Mouse (Mus musculus) heart, embryonic 12.5 days (tissue): ENCODE data around the gene Rubcnl. TPM values are rescaled to one million over a fixed set of nuclear protein-coding genes. Genes with fewer than 3 reads are reported as not detected.

Experiments used
- ATAC-seq: fragments of 200-750 bp; cut with Nextera tagmentation; 2 replicates; pipeline ENCODE4 v1.8.0; 2017; ENCODE audit warnings: moderate TSS enrichment, moderate library complexity; ENCODE audit not compliant: insufficient number of reproducible peaks, low FRiP score
- H3K27ac ChIP-seq: fragments of 300-500 bp; sonication (generic); 2 replicates; pipeline ENCODE4 v1.5.1; 2016; ENCODE audit warnings: mild to moderate bottlenecking, moderate library complexity; ENCODE audit not compliant: poor library complexity, severe bottlenecking
- H3K27me3 ChIP-seq: fragments of 300-500 bp; sonication (generic); replicated peaks from 2 replicates; pipeline ENCODE4 v1.6.1; 2016; ENCODE audit warnings: mild to moderate bottlenecking, moderate library complexity
- H3K36me3 ChIP-seq: fragments of 300-500 bp; sonication (generic); 2 replicates; pipeline ENCODE4 v1.6.1; 2016; ENCODE audit warnings: mild to moderate bottlenecking, moderate library complexity
- H3K4me1 ChIP-seq: fragments of 300-500 bp; sonication (generic); replicated peaks from 2 replicates; pipeline ENCODE4 v1.6.1; 2016; ENCODE audit warnings: mild to moderate bottlenecking
- H3K4me2 ChIP-seq: fragments of 300-500 bp; sonication (generic); 2 replicates; pipeline ENCODE4 v1.6.1; 2016; ENCODE audit warnings: mild to moderate bottlenecking, moderate library complexity
- H3K4me3 ChIP-seq: fragments of 300-500 bp; sonication (generic); 2 replicates; pipeline ENCODE4 v1.5.1; 2016; ENCODE audit warnings: mild to moderate bottlenecking
- H3K9ac ChIP-seq: fragments of 300-500 bp; sonication (generic); 2 replicates; pipeline ENCODE4 v1.6.1; 2016; ENCODE audit warnings: mild to moderate bottlenecking, moderate library complexity
- H3K9me3 ChIP-seq: fragments of 300-500 bp; sonication (generic); replicated peaks from 2 replicates; pipeline ENCODE4 v1.6.1; 2016; ENCODE audit warnings: mild to moderate bottlenecking, moderate library complexity
- WGBS: fragments of 180-500 bp; shearing (Covaris S2); methylation state at CpG from one replicate; pipeline ENCODE4 v1.1.7; 2016; 5-methylcytosine and 5-hydroxymethylcytosine counted together
- polyA plus RNA-seq: library from polyadenylated mRNA; unstranded; fragments of >200 nt; fragmentation: Nextera tagmentation; extraction: Ambion mirVana; gene quantifications from 2 replicates; pipeline ENCODE4 v1.2.1, GENCODE M21; 2016

Rubcnl gene
- polyA plus RNA-seq: 1.5 TPM in 2 replicates

DNA sequence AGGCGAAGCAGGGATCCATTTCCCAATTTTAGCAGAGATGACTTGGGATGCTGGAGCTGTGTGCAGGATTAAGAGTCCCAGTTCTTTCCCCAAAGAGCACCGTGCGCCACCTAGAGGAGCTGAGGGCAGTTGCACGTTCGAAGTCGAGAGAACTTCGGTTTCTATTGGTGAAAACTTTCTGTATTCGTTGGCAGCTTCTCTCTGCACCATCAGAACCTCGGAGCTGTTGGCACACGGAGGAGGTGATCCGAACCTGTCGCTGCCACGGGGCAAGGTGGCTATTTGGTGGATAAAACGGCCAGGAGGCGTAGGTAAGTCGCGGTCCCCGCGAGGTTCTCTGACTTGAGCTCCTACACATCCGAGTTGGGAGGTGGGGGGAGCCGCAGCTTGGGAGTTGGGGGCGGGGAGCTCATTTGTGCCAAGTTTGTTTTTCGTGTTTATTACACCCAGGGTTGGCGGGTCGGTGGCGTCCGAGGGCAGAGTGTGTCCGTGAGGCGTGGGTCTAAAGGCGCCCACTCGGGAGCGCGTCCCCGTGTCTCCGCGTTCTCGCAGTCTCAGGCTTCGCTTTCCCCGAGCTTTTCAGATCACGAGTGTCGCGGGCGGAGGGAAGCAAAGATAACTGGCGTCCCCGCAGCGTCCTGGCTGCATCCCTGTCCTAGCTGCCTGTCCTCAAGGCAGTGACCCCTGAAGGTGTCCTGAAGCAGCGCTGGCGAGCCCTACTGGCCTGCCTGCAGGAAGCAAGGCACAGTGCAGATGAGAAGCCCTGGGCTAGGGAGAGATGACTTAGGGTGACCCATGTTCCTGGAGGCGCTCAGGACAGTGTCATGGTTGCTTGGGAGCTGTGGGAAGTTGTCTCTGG is at the start of gene Rubcnl:
Rubcnl (plus strand) TSS at position 172 of the 859 bp plus-strand sequence.
- peak; percentile 61; the same call in 1 of the 2 replicates for ATAC-seq
- Histone ChIP-seq H3K27ac (0 out of 2 replicates have a peak within 1 kb of the TSS, but pooled peaks have one; percentile 13), H3K36me3 (no peaks in the 10 kb centered on the region)

DNA sequence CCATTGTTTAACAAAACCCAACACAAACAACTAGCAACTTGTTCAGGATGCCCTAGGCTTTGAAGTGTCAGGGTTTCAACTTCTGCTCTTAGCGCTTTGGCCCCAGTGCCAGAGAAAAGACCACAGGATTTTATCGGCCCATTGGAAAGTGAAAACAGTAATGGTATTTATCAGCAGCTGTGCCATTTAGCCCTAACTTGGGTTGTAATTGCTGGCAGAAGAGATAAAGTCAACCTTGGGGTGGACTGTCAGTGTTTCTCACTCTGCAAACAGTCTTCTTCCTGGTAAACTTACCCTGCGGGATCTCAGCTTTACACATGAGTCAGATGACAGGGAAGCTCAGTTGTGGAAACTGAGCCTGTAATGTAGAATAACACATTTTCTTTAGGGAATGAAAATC is 43.6 kb upstream of the Rubcnl start:
- Histone ChIP-seq H3K9ac (no peak overlapping the region), H3K9me3 (0 out of 2 replicates have a peak, but pooled peaks cover 5% of the 10 kb centered on the region), H3K27me3 (0 out of 2 replicates have a peak, but pooled peaks cover 6% of the 10 kb centered on the region), H3K4me1 (peaks cover 33% of the 10 kb centered on the region), H3K36me3 (no peaks in the 10 kb centered on the region), H3K27ac (no peak overlapping the region), H3K4me3 (no peak overlapping the region), H3K4me2 (no peak overlapping the region)
- 11% methylated on average over 3 of the region's 3 CpGs for WGBS
- ATAC-seq: peak; percentile 36; the same call in 1 of the 2 replicates

More for the DNA sequence above, at the start of gene Rubcnl:
- Histone ChIP-seq H3K27me3 (no peaks in the 10 kb centered on the region), H3K9ac (peak within 1 kb of the TSS; percentile 81), H3K4me3 (peak within 1 kb of the TSS; percentile 64), H3K4me2 (peak within 1 kb of the TSS; percentile 95), H3K9me3 (no peaks in the 10 kb centered on the region), H3K4me1 (peaks cover 28% of the 10 kb centered on the region)
- WGBS: 1% methylated on average over 49 of the region's 49 CpGs

DNA sequence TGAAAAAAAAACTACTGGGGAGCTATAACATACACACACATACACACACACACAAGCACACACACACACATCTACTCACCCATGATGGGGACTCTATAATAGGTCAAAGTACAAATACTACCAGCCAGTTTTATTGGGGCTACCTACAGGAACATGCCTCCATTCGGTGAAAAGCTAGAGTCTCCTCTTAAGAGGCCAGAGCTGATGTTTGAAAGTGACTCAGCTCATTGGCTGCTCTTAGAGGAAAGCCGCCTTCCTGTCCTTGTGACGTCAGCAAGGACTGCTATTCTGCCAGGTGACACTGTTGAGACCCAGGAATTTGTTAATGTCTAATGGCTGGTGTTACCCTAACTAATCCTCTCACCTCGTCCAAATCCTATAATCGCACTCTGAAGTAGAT is 43.1 kb upstream of the Rubcnl start:
- H3K4me2 ChIP-seq: no peak overlapping the region
- whole genome bisulfite sequencing: 65% methylated on average over 5 of the region's 5 CpGs
- no peak overlapping the region for H3K9ac ChIP-seq
- ATAC-seq: no peak
- H3K27ac ChIP-seq: no peak overlapping the region
- no peak overlapping the region for H3K4me3 ChIP-seq
- no peaks in the 10 kb centered on the region for H3K36me3 ChIP-seq
- 0 out of 2 replicates have a peak, but pooled peaks cover 6% of the 10 kb centered on the region for H3K27me3 ChIP-seq
- peaks cover 33% of the 10 kb centered on the region for H3K4me1 ChIP-seq
- H3K9me3 ChIP-seq: 0 out of 2 replicates have a peak, but pooled peaks cover under 1% of the 10 kb centered on the region

DNA sequence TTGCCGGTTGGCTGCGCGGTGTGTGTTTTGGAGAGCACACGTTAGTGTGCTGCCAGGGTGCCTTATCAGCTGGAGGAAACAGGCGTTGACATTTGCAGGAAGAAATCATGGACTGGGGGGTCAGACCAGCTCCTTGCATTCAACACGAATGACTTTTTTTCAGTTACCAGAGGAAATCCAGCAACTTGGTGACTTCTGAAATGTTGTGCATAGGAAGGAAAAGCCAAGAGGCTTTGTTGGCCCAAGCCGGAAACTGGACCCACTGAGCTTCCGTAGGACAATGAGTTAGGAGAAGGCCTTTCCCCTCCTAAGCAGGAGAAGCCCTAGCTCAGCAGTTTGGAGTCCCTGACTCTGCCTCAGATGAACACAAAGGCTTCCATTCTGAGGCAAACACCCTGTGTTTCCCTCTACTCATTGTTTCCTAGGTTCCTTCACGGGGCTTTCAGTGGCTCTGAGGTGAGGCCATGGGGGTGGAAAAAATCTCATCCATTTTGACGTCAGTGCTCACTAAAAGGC is 41.6 kb upstream of the Rubcnl start:
- H3K27me3 ChIP-seq: 0 out of 2 replicates have a peak, but pooled peaks cover 6% of the 10 kb centered on the region
- no peak overlapping the region for H3K9ac ChIP-seq
- ATAC-seq: peak; percentile 76
- peaks cover 33% of the 10 kb centered on the region for H3K4me1 ChIP-seq
- no peaks in the 10 kb centered on the region for H3K9me3 ChIP-seq
- 27% methylated on average over 10 of the region's 10 CpGs for WGBS
- no peak overlapping the region for H3K4me2 ChIP-seq
- H3K36me3 ChIP-seq: no peaks in the 10 kb centered on the region
- H3K4me3 ChIP-seq: no peak overlapping the region
- peak overlapping the region; percentile 59 for H3K27ac ChIP-seq

DNA sequence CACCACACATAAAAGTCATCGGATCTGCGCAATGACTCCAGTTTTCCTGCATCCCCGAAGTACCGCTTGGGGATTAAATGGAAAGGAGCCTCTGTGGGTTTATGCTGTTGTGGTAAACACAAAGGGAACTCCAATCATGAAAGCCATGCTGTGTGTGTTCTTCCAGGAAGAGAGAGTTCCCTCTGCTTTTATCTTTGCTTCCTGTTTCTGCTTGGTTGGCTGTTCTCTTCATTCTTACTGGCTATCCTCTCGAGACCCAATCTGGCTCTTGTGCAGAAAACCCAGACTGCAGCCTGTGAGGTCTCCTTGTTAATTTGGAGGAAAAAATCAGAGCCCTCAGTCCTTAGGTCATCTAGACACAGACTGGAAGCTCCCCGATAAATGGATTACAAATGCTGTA is 38.9 kb upstream of the Rubcnl start:
- 77% methylated on average over 6 of the region's 6 CpGs for WGBS
- Histone ChIP-seq H3K36me3 (no peaks in the 10 kb centered on the region), H3K4me1 (peaks cover 33% of the 10 kb centered on the region), H3K9me3 (no peaks in the 10 kb centered on the region), H3K9ac (no peak overlapping the region), H3K27me3 (peaks cover 6% of the 10 kb centered on the region; the same call in 1 of the 2 replicates), H3K4me3 (no peak overlapping the region), H3K27ac (no peak overlapping the region), H3K4me2 (no peak overlapping the region)
- ATAC-seq: no peak

DNA sequence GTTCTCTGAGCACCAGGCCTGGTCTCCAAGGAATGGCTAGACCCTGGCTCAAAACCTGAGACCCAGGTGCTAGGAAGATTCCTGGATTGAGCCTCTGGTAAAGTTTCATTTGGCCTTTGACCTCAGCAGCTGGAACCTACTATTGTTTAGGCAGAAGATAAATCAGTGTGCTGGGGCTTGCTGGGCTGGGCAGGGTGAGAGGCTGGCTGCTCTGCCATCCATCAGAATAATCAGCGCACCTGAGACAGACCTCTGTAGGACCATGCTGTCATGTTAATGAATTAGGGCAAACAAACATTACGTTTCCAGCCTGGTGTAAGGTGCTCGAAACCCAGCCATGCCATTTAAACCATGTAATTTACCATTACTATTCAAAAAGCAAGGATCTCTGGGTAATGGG is 34.8 kb upstream of the Rubcnl start:
- Histone ChIP-seq H3K4me1 (0 out of 2 replicates have a peak, but pooled peaks cover 3% of the 10 kb centered on the region), H3K4me2 (no peak overlapping the region), H3K36me3 (no peaks in the 10 kb centered on the region), H3K9ac (no peak overlapping the region), H3K9me3 (no peaks in the 10 kb centered on the region), H3K27ac (no peak overlapping the region), H3K4me3 (no peak overlapping the region), H3K27me3 (peaks cover 4% of the 10 kb centered on the region; the same call in 1 of the 2 replicates)
- 63% methylated on average over 3 of the region's 3 CpGs for WGBS
- ATAC-seq: no peak

DNA sequence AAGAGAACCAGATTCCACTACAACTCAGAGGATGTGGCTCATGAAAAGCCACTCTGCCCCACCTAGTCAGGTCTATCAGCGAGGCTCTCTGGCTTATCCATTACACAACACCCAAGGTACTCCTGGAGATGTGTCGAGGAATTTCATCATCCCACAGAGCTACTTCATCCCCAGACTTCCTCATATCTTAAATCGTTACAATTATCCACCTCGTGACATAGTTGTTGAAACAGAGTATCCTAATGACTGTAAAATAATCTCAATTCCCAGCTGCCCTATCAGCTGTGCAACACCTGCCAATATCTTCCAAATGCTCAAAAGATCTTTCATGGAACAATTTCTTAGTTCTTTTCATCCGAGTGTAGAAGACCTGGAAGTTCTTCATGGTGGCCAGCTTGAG is 32.7 kb upstream of the Rubcnl start:
- Histone ChIP-seq H3K36me3 (no peaks in the 10 kb centered on the region), H3K27me3 (no peaks in the 10 kb centered on the region; the same call in 1 of the 2 replicates), H3K4me1 (0 out of 2 replicates have a peak, but pooled peaks cover 3% of the 10 kb centered on the region), H3K4me3 (no peak overlapping the region), H3K9ac (no peak overlapping the region), H3K9me3 (no peaks in the 10 kb centered on the region), H3K27ac (no peak overlapping the region), H3K4me2 (no peak overlapping the region)
- WGBS: 71% methylated on average over 5 of the region's 5 CpGs
- ATAC-seq: no peak

DNA sequence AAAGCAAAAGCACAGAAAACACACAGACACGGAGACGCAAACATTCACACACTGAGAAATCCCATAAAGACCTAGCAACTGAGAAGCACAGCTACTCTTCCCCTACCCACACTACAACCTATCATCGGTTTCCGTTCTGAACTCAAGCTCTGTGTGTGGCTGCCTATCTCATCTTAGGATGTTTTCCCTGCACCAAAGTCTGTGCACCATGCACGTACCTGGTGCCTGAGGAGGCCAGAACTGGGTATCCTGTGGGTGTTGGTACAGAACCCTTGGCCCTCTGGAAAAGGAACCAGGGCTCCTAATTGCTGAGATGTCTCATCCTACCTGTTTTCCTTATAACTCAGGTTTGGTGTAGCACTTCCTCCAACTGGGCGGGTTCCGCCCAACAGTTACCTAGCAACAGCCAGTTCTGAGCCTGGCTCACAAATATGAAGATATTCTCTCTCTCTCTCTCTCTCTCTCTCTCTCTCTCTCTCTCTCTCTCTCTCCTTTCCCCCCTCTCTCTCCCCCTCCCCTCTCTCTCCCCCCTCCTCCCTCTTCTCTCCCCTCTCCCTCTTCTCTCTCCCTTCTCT is 30.9 kb upstream of the Rubcnl start:
- H3K36me3 ChIP-seq: no peaks in the 10 kb centered on the region
- H3K9me3 ChIP-seq: no peaks in the 10 kb centered on the region
- H3K4me2 ChIP-seq: no peak overlapping the region
- H3K27ac ChIP-seq: no peak overlapping the region
- whole genome bisulfite sequencing: 63% methylated on average over 7 of the region's 7 CpGs
- H3K9ac ChIP-seq: no peak overlapping the region
- no peak for ATAC-seq
- H3K4me1 ChIP-seq: peaks cover 4% of the 10 kb centered on the region; the same call in 1 of the 2 replicates
- no peak overlapping the region for H3K4me3 ChIP-seq
- no peaks in the 10 kb centered on the region; the same call in 1 of the 2 replicates for H3K27me3 ChIP-seq

DNA sequence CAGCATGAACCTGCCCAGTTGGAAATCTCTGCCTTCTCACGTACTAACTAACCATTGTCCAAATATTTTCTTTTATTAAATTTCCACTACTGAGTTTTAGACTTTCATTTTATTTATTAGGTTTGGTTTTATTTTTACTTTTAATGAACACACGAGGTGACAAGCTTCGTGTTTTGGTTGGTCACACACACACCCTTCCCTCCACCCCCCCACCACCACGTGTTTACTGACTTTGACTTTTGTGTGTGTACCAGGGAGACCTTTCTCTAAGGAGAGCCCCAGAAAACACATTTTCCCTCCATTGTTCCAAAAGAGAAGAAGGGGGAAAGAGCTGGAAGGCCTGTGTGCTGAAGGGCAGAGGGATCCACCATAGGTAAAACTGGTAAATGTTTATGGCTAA is 30.2 kb upstream of the Rubcnl start:
- ATAC-seq: no peak
- peaks cover 7% of the 10 kb centered on the region; the same call in 1 of the 2 replicates for H3K4me1 ChIP-seq
- H3K4me3 ChIP-seq: no peak overlapping the region
- no peak overlapping the region for H3K9ac ChIP-seq
- H3K27ac ChIP-seq: no peak overlapping the region
- WGBS: 67% methylated on average over 4 of the region's 4 CpGs
- no peaks in the 10 kb centered on the region; the same call in 1 of the 2 replicates for H3K27me3 ChIP-seq
- H3K4me2 ChIP-seq: no peak overlapping the region
- no peaks in the 10 kb centered on the region for H3K9me3 ChIP-seq
- H3K36me3 ChIP-seq: no peaks in the 10 kb centered on the region

DNA sequence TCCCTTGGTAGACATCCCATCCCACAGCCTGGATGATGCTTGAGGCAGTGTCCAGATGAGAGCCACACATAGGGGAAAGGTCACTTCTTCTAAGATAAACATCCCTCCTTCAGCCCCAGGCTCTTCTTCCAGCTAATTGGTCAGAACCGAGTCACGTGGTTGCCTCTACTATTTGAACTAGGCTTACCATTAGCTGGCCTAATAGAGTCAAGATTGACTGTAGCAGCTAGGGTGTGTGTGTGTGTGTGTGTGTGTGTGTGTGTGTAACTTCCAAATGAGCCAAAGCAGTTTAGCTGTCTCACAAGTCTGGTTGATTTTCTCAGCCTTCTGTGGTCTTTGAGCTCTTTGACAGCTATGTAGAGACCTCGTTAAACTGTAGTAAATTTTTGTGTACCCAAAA is 29.3 kb upstream of the Rubcnl start:
- ATAC-seq: no peak
- Histone ChIP-seq H3K4me3 (no peak overlapping the region), H3K27ac (no peak overlapping the region), H3K36me3 (no peaks in the 10 kb centered on the region), H3K9me3 (no peaks in the 10 kb centered on the region), H3K27me3 (no peaks in the 10 kb centered on the region), H3K9ac (no peak overlapping the region), H3K4me1 (peaks cover 7% of the 10 kb centered on the region; the same call in 1 of the 2 replicates), H3K4me2 (no peak overlapping the region)
- WGBS: 77% methylated on average over 3 of the region's 3 CpGs

DNA sequence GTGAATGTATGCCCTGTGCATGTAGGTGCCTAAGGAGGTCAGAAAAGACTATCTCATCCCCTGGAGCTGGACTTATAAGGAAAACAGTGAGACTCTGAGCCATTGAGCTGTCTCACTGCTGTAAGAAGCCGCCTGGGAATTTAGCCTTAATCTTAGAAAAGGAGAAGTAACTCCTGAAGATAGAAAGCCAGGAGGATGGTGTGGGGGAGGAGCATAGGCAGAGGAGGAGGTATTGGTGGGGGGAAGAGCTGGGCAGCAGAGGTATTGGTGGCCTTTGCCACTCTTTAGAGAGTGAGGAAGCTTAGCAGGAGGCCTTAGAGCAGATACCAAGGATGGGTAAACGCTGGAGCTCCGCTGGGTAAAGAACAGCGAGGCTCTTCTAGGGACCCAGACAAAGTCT is 26.5 kb upstream of the Rubcnl start:
- H3K4me2 ChIP-seq: no peak overlapping the region
- H3K4me3 ChIP-seq: no peak overlapping the region
- ATAC-seq: no peak
- H3K9ac ChIP-seq: no peak overlapping the region
- H3K9me3 ChIP-seq: no peaks in the 10 kb centered on the region
- peaks cover 7% of the 10 kb centered on the region; the same call in 1 of the 2 replicates for H3K4me1 ChIP-seq
- 44% methylated on average over 4 of the region's 4 CpGs for WGBS
- no peaks in the 10 kb centered on the region for H3K36me3 ChIP-seq
- H3K27ac ChIP-seq: no peak overlapping the region
- H3K27me3 ChIP-seq: no peaks in the 10 kb centered on the region
